Mouse (Mus musculus): ENCODE results near the gene Cbfa2t3.

GRCm38 (mm10) chr8:122720070-122720729 lies 21.3 kb upstream of the Cbfa2t3 start:
- TF ChIP-seq POLR2A (IDR thresholded peaks at IDR 0.05; ENCODE audit: low read depth, low read length) = no peak
- TF ChIP-seq CTCF (IDR thresholded peaks at IDR 0.05; ENCODE audit: borderline replicate concordance, insufficient read depth, low read length) = no peak
